Mouse (Mus musculus) heart, embryonic 11.5 days (tissue): ENCODE measurements around the gene Plin2. TPM values are rescaled to one million over a fixed set of nuclear protein-coding genes. Genes with fewer than 3 reads are reported as not detected.
"Not testable (repeated sequence)": the region's sequence is repeated elsewhere in the genome, so short reads cannot be mapped to it uniquely, and the experiment has no call there.

Experiments
- ATAC-seq: fragments of 200-750 bp; cut with Nextera tagmentation; replicated peaks from 2 replicates; pipeline ENCODE4 v1.8.0; 2017; ENCODE audit warnings: moderate library complexity; ENCODE audit not compliant: insufficient number of reproducible peaks, low FRiP score, low TSS enrichment
- H3K27ac ChIP-seq: fragments of 300-500 bp; sonication (generic); 2 replicates; pipeline ENCODE4 v1.5.1; 2014; ENCODE audit warnings: mild to moderate bottlenecking, low read depth, low read length
- H3K27me3 ChIP-seq: fragments of 300-500 bp; sonication (generic); 2 replicates; pipeline ENCODE4 v1.6.1; 2014; ENCODE audit warnings: mild to moderate bottlenecking, low read length, mixed read lengths; ENCODE audit not compliant: control insufficient read depth, insufficient read depth
- H3K36me3 ChIP-seq: fragments of 300-500 bp; sonication (generic); 2 replicates; pipeline ENCODE4 v1.6.1; 2014; ENCODE audit warnings: mild to moderate bottlenecking, low read length, moderate library complexity, mixed read lengths; ENCODE audit not compliant: control insufficient read depth, insufficient read depth
- H3K4me1 ChIP-seq: fragments of 300-500 bp; sonication (generic); 2 replicates; pipeline ENCODE4 v1.6.1; 2014; ENCODE audit warnings: low read length; ENCODE audit not compliant: control insufficient read depth, insufficient read depth
- H3K4me2 ChIP-seq: fragments of 300-500 bp; sonication (generic); 2 replicates; pipeline ENCODE4 v1.6.1; 2014; ENCODE audit warnings: mild to moderate bottlenecking, moderate library complexity
- H3K4me3 ChIP-seq: fragments of 300-500 bp; sonication (generic); 2 replicates; pipeline ENCODE4 v1.5.1; 2014; ENCODE audit warnings: low read depth, low read length
- H3K9ac ChIP-seq: fragments of 300-500 bp; sonication (generic); 2 replicates; pipeline ENCODE4 v1.6.1; 2014; ENCODE audit warnings: mild to moderate bottlenecking, low read depth, low read length, moderate library complexity
- H3K9me3 ChIP-seq: fragments of 300-500 bp; sonication (generic); replicated peaks from 2 replicates; pipeline ENCODE4 v1.6.1; 2016; ENCODE audit warnings: low read length; ENCODE audit not compliant: control insufficient read depth
- WGBS: fragments of 180-500 bp; shearing (Covaris S2); extraction: QIAGEN DNeasy Blood & Tissue Kit; methylation state at CpG from one replicate; pipeline ENCODE4 v1.1.7; 2014; ENCODE audit not compliant: insufficient replicate concordance; 5-methylcytosine and 5-hydroxymethylcytosine counted together
- polyA plus RNA-seq: library from polyadenylated mRNA; unstranded; fragments of >200 nt; fragmentation: Nextera tagmentation; extraction: Ambion mirVana; gene quantifications from 2 replicates; pipeline ENCODE4 v1.2.1, GENCODE M21; 2014

Gene Plin2
- polyA plus RNA-seq, 1 experiment from 2014 or later: 65.4 TPM

- H3K36me3 ChIP-seq: no peaks in the 10 kb centered on the region
- no peak overlapping the region for H3K9ac ChIP-seq
- ATAC-seq: no peak
- no peak overlapping the region for H3K4me3 ChIP-seq
- peaks cover 7% of the 10 kb centered on the region; the same call in 1 of the 2 replicates for H3K4me1 ChIP-seq
- no peaks in the 10 kb centered on the region for H3K27me3 ChIP-seq
- H3K9me3 ChIP-seq: no peaks in the 10 kb centered on the region
- no peak overlapping the region for H3K4me2 ChIP-seq
- no peak overlapping the region for H3K27ac ChIP-seq
Observed at GRCm38 (mm10) chr4:86676756-86677155, 6.9 kb upstream of the Plin2 start.

GRCm38 (mm10) chr4:86674739-86675138 is 4.9 kb upstream of the Plin2 start:
- not testable (repeated sequence) for H3K4me3 ChIP-seq, H3K4me2 ChIP-seq, H3K27me3 ChIP-seq, H3K4me1 ChIP-seq, H3K9ac ChIP-seq, H3K36me3 ChIP-seq, H3K27ac ChIP-seq, H3K9me3 ChIP-seq
- peak; percentile 73 for ATAC-seq

GRCm38 (mm10) chr4:86674150-86674549 is 4.3 kb upstream of the Plin2 start:
- not testable (repeated sequence) for H3K27ac ChIP-seq, H3K9ac ChIP-seq, ATAC-seq, H3K9me3 ChIP-seq, H3K27me3 ChIP-seq, H3K4me1 ChIP-seq, H3K4me3 ChIP-seq, H3K36me3 ChIP-seq, H3K4me2 ChIP-seq

GRCm38 (mm10) chr4:86672450-86672849 is 2.6 kb upstream of the Plin2 start:
- Histone ChIP-seq H3K9me3 (no peaks in the 10 kb centered on the region), H3K27ac (no peak overlapping the region), H3K4me2 (no peak overlapping the region), H3K4me3 (no peak overlapping the region), H3K27me3 (no peaks in the 10 kb centered on the region), H3K4me1 (peaks cover 3% of the 10 kb centered on the region; the same call in 1 of the 2 replicates), H3K36me3 (peaks cover 5% of the 10 kb centered on the region; the same call in 1 of the 2 replicates), H3K9ac (no peak overlapping the region)
- 77% methylated on average over 7 of the region's 7 CpGs for WGBS
- no peak for ATAC-seq

- no peak overlapping the region for H3K4me3 ChIP-seq
- H3K36me3 ChIP-seq: peaks cover 5% of the 10 kb centered on the region; the same call in 1 of the 2 replicates
- no peaks in the 10 kb centered on the region for H3K27me3 ChIP-seq
- peaks cover 3% of the 10 kb centered on the region; the same call in 1 of the 2 replicates for H3K4me1 ChIP-seq
- no peak for ATAC-seq
- 43% methylated on average over 3 of the region's 3 CpGs for WGBS
- H3K27ac ChIP-seq: no peak overlapping the region
- no peaks in the 10 kb centered on the region for H3K9me3 ChIP-seq
- no peak overlapping the region for H3K4me2 ChIP-seq
- no peak overlapping the region for H3K9ac ChIP-seq
Observed at GRCm38 (mm10) chr4:86671803-86672202, 1.9 kb upstream of the Plin2 start.

GRCm38 (mm10) chr4:86670582-86671306 is 884 bp upstream of the Plin2 start:
- no peak overlapping the region for H3K27ac ChIP-seq

GRCm38 (mm10) chr4:86669241-86669753 is 563 bp downstream of the Plin2 start:
- peak overlapping the region; percentile 51; the same call in 1 of the 2 replicates for H3K27ac ChIP-seq

More at GRCm38 (mm10) chr4:86670582-86671306, 884 bp upstream of the Plin2 start:
- H3K36me3 ChIP-seq: peaks cover 5% of the 10 kb centered on the region; the same call in 1 of the 2 replicates
- H3K9ac ChIP-seq: no peak overlapping the region
- WGBS: 73% methylated on average over 8 of the region's 8 CpGs
- no peak overlapping the region for H3K4me3 ChIP-seq
- no peaks in the 10 kb centered on the region for H3K9me3 ChIP-seq
- ATAC-seq: no peak
- H3K4me1 ChIP-seq: peaks cover 3% of the 10 kb centered on the region; the same call in 1 of the 2 replicates
- no peak overlapping the region for H3K4me2 ChIP-seq
- H3K27me3 ChIP-seq: no peaks in the 10 kb centered on the region

GRCm38 (mm10) chr4:86668290-86669000 is 1.4 kb downstream of the Plin2 start:
- Histone ChIP-seq H3K4me2 (peak overlapping the region; percentile 65), H3K4me3 (peak overlapping the region; percentile 66), H3K36me3 (peaks cover 5% of the 10 kb centered on the region; the same call in 1 of the 2 replicates), H3K27ac (no peak overlapping the region), H3K4me1 (peaks cover 12% of the 10 kb centered on the region), H3K9ac (no peak overlapping the region), H3K27me3 (no peaks in the 10 kb centered on the region), H3K9me3 (no peaks in the 10 kb centered on the region)
- WGBS: 88% methylated on average over 14 of the region's 14 CpGs
- ATAC-seq: no peak

More at GRCm38 (mm10) chr4:86669241-86669753, 563 bp downstream of the Plin2 start:
- H3K36me3 ChIP-seq, H3K27me3 ChIP-seq, H3K9me3 ChIP-seq, H3K4me1 ChIP-seq: not testable (repeated sequence)
- Histone ChIP-seq H3K4me2 (peak overlapping the region; percentile 65), H3K4me3 (peak overlapping the region; percentile 66), H3K9ac (peak overlapping the region; percentile 85)
- 13% methylated on average over 5 of the region's 6 CpGs for WGBS
- ATAC-seq: peak; percentile 76
